Mouse (Mus musculus) midbrain, postnatal 0 days (tissue): Measurements from ENCODE around the gene S100a16. TPM values are rescaled to one million over a fixed set of nuclear protein-coding genes. Genes with fewer than 3 reads are reported as not detected.

Experiments used
- ATAC-seq: fragments of 200-750 bp; cut with Nextera tagmentation; 2 replicates; pipeline ENCODE4 v1.8.0; 2017; ENCODE audit warnings: moderate number of reproducible peaks, mild to moderate bottlenecking, moderate TSS enrichment, moderate library complexity; ENCODE audit not compliant: low FRiP score
- DNase-seq: peaks from one replicate; pipeline ENCODE4 v3.0.0-alpha.2; 2015; ENCODE audit warnings: low spot score
- H3K27ac ChIP-seq: fragments of 300-500 bp; sonication (generic); 2 replicates; pipeline ENCODE4 v1.5.1; 2014; ENCODE audit warnings: low read depth, mild to moderate bottlenecking, low read length, mixed read lengths
- H3K27me3 ChIP-seq: fragments of 300-500 bp; sonication (generic); 2 replicates; pipeline ENCODE4 v1.6.1; 2014; ENCODE audit warnings: low read length, control low read depth, mixed read lengths; ENCODE audit not compliant: insufficient read depth
- H3K36me3 ChIP-seq: fragments of 300-500 bp; sonication (generic); 2 replicates; pipeline ENCODE4 v1.6.1; 2014; ENCODE audit warnings: low read length, control low read depth, mixed read lengths; ENCODE audit not compliant: insufficient read depth
- H3K4me1 ChIP-seq: fragments of 300-500 bp; sonication (generic); 2 replicates; pipeline ENCODE4 v1.6.1; 2014; ENCODE audit warnings: mild to moderate bottlenecking, control low read depth, antibody characterized with exemption, low read length, mixed read lengths; ENCODE audit not compliant: insufficient read depth
- H3K4me2 ChIP-seq: fragments of 300-500 bp; sonication (generic); 2 replicates; pipeline ENCODE4 v1.6.1; 2014; ENCODE audit warnings: low read depth, mild to moderate bottlenecking, low read length, mixed read lengths; ENCODE audit not compliant: poor library complexity, severe bottlenecking
- H3K4me3 ChIP-seq: fragments of 300-500 bp; sonication (generic); 2 replicates; pipeline ENCODE4 v1.5.1; 2014; ENCODE audit warnings: low read depth, mild to moderate bottlenecking, low read length, moderate library complexity
- H3K9ac ChIP-seq: fragments of 300-500 bp; sonication (generic); replicated peaks from 2 replicates; pipeline ENCODE4 v1.6.1; 2014; ENCODE audit warnings: mild to moderate bottlenecking, low read length, moderate library complexity, mixed read lengths; ENCODE audit not compliant: poor library complexity, severe bottlenecking
- H3K9me3 ChIP-seq: fragments of 300-500 bp; sonication (generic); 2 replicates; pipeline ENCODE4 v1.6.1; 2016; ENCODE audit warnings: low read length, control low read depth
- CTCF ChIP-seq: IDR thresholded peaks from 2 replicates; pipeline ENCODE4 v1.5.1; 2016; ENCODE audit warnings: antibody characterized with exemption, mild to moderate bottlenecking
- WGBS: fragments of 180-500 bp; shearing (Covaris S2); extraction: QIAGEN DNeasy Blood & Tissue Kit; methylation state at CpG from one replicate; pipeline ENCODE4 v1.1.7; 2014; 5-methylcytosine and 5-hydroxymethylcytosine counted together
- polyA plus RNA-seq: library from polyadenylated mRNA; unstranded; fragments of >200 nt; fragmentation: Nextera tagmentation; extraction: Ambion mirVana; gene quantifications from 2 replicates; pipeline ENCODE4 v1.2.1, GENCODE M21; 2015
- total RNA-seq: library from RNA; depleted of rRNA; stranded (reverse); fragments of >200 nt; gene quantifications from 2 replicates; pipeline ENCODE4 v1.2.3, GENCODE M21; 2014

S100a16 gene
- total and polyA plus RNA-seq, 2 experiments from 2014 or later = 65.5 to 76.1 TPM

DNA sequence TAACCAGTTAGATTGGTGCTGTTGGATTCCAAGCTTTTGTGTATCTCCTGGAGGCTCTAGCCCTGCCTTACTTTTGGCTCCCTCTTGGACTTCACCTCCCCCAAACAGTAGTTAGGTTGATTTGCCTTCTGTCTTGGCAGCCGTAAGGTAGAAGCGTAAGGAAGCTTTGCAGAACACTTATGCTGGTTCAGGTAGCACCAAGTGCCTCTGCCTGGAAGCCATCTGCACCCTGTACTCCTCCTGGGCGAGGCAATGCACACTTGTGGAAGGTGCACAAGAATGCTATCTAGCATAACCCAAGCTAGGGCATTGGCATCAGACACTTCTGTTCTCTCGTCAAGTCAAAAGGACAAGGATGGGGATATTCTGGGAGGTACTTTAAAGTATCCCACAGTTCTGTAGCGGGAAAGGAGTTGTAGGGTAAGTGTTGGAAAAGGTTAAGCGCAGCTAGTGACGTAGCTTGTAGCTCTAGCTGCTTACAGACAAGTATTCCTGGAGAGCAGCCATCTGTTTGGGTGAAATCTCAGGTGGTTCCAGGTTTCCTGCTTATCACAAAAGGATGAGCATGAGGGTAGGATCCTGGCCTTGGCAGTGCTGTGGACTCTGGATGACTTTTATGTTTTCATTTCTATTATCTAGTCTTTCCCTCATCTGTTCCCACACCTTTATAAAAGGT, 41.1 kb upstream of the S100a16 start:
- H3K9me3 ChIP-seq = no peaks in the 10 kb centered on the region
- H3K4me3 ChIP-seq = no peak overlapping the region
- TF ChIP-seq CTCF = no peak
- WGBS = 92% methylated on average over 7 of the region's 7 CpGs
- H3K4me2 ChIP-seq = no peak overlapping the region
- no peaks in the 10 kb centered on the region for H3K27me3 ChIP-seq
- H3K9ac ChIP-seq = no peak overlapping the region
- ATAC-seq (no peak), DNase-seq (no peak)
- H3K27ac ChIP-seq = no peak overlapping the region
- no peaks in the 10 kb centered on the region for H3K4me1 ChIP-seq
- H3K36me3 ChIP-seq = peaks cover 33% of the 10 kb centered on the region

DNA sequence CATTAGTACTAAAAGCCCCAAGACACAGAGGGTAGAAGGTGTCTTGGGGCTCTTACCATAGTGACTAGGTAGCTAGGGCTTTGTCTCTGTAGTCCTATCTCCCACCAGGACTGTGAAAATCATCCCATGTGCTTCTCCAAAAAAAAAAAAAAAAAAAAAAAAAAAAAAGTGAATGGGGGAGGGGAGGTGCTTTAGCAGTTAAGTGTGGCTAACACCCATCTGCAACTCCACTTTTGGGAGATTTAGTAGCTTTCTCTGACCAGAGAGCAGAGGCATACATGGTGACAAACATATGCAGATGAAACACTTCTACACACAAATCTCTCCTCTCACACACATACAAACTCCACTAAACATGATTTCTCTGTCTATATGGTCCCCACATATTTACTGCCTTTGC, 39.5 kb upstream of the S100a16 start:
- Histone ChIP-seq H3K36me3 (peaks cover 40% of the 10 kb centered on the region), H3K4me1 (no peaks in the 10 kb centered on the region), H3K4me3 (no peak overlapping the region), H3K4me2 (no peak overlapping the region), H3K9ac (no peak overlapping the region), H3K9me3 (no peaks in the 10 kb centered on the region), H3K27ac (no peak overlapping the region), H3K27me3 (no peaks in the 10 kb centered on the region)
- no peak for TF ChIP-seq CTCF
- ATAC-seq (no peak), DNase-seq (no peak)

DNA sequence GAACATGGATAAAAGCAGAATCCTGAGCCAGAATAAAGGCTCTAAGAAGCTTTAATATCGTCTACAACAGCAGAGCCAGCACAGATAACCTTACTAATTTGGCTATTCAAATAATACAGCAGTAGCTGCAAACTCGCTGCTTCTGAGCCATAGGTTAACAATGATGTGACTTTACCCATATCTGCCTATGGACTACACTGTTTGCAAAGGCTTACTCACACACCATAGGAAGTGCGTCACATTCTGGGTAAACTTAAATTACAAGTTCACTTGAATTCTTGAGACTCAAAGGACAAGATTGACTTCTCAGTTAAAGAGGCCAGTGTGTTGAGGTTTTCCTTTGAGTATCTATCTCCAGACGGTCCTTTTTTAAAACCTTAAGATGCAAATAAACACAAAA, 33.6 kb upstream of the S100a16 start:
- no peak overlapping the region for H3K4me3 ChIP-seq
- H3K4me2 ChIP-seq = no peak overlapping the region
- peaks cover 31% of the 10 kb centered on the region; the same call in 1 of the 2 replicates for H3K36me3 ChIP-seq
- ATAC-seq (no peak), DNase-seq (no peak)
- peaks cover 7% of the 10 kb centered on the region; the same call in 1 of the 2 replicates for H3K4me1 ChIP-seq
- no peaks in the 10 kb centered on the region for H3K27me3 ChIP-seq
- no peak overlapping the region for H3K27ac ChIP-seq
- WGBS = 71% methylated on average over 4 of the region's 4 CpGs
- no peak for TF ChIP-seq CTCF
- no peaks in the 10 kb centered on the region for H3K9me3 ChIP-seq
- no peak overlapping the region for H3K9ac ChIP-seq

DNA sequence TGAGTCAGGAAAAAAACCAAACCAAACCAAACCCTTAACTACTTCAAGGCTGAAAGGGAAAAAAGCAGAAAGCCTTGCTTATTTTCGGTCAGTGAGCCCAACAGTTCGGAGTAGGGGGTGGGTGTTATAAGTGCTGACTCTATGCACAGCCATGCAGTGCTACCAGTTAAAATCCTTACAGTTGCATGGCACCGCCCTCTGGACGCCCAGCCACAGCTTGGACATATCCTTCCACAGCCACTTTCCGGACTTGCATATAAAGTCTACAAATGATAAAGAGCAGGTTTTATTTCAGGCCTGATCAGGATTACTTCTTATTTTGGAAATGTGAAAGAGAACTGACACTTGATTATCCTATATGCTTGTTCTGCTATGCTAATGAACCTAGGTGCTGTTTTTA, 31.8 kb upstream of the S100a16 start:
- 92% methylated on average over 5 of the region's 5 CpGs for WGBS
- DNase-seq (no peak), ATAC-seq (no peak)
- no peak for TF ChIP-seq CTCF
- H3K4me1 ChIP-seq = peaks cover 10% of the 10 kb centered on the region; the same call in 1 of the 2 replicates
- H3K4me3 ChIP-seq = no peak overlapping the region
- H3K27ac ChIP-seq = no peak overlapping the region
- no peak overlapping the region for H3K9ac ChIP-seq
- H3K9me3 ChIP-seq = no peaks in the 10 kb centered on the region
- H3K27me3 ChIP-seq = no peaks in the 10 kb centered on the region
- H3K36me3 ChIP-seq = peaks cover 23% of the 10 kb centered on the region; the same call in 1 of the 2 replicates
- H3K4me2 ChIP-seq = no peak overlapping the region

DNA sequence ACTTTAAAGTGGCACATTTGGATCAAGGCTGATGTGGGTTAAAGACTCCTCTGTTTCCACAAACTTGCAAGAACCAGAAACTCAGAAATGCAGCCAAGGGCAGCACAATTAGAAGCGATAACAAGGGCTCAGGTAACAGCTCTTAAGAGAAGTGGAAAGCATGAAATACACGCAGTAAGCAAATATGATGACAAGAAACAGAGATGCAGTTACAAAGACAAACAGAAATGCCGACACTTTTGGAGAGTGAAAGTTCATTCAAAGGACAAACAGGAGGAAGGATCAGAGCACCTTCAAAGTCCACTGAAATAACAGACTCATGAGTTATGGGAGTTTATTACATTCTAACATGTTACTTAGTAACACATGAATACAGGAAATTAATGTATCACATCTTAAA, 30.7 kb upstream of the S100a16 start:
- ATAC-seq = no peak
- Histone ChIP-seq H3K4me2 (no peak overlapping the region), H3K27ac (no peak overlapping the region), H3K27me3 (no peaks in the 10 kb centered on the region), H3K4me1 (peaks cover 10% of the 10 kb centered on the region; the same call in 1 of the 2 replicates), H3K4me3 (no peak overlapping the region), H3K9ac (no peak overlapping the region), H3K36me3 (peaks cover 20% of the 10 kb centered on the region; the same call in 1 of the 2 replicates), H3K9me3 (no peaks in the 10 kb centered on the region)
- DNase-seq = no peak
- no peak for TF ChIP-seq CTCF
- WGBS = 97% methylated on average over 3 of the region's 3 CpGs

DNA sequence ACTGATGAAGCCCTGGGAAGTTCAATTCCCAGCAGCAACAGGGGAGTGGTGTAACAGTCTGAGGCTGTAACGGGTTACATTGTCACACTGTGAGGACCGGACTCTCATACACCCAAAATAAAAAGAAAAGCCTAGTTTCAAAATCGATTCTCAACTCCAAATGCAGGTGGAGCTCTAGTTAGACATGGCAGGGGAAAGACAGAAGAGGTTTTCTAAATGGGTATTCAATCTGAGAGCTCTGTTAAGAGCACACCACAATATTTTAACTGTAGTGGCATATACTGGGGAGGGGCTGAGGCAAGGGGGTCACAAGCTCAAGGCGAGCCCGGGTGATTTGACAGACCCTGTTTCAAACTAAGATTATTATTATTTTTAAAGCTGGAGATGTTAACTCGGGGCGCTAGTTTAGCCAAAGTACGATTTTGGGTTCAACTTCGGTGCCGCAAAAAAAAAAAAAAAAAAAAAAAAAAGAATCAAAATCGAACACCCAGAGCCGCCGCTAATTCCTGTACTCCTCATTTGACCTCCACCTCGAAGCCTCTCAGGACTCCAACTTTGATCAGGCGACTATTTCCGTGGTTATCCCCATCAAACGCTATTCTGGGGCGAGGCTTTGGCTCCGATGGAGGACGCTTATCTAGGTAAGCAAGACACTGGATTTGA, 28.6 kb upstream of the S100a16 start:
- WGBS = 2% methylated on average over 20 of the region's 20 CpGs
- Histone ChIP-seq H3K9me3 (no peaks in the 10 kb centered on the region), H3K36me3 (peaks cover 7% of the 10 kb centered on the region; the same call in 1 of the 2 replicates), H3K27ac (peak overlapping the region; percentile 96), H3K4me1 (peaks cover 10% of the 10 kb centered on the region; the same call in 1 of the 2 replicates), H3K9ac (peak overlapping the region; percentile 99), H3K27me3 (0 out of 2 replicates have a peak, but pooled peaks cover 5% of the 10 kb centered on the region), H3K4me3 (peak overlapping the region; percentile 92), H3K4me2 (peak overlapping the region; percentile 64)
- no peak for ATAC-seq
- peak; percentile 51 for TF ChIP-seq CTCF
- DNase-seq = no peak
